Mouse (Mus musculus): Measurements from ENCODE around the gene Zfp109. TPM values are rescaled to one million over a fixed set of nuclear protein-coding genes. Genes with fewer than 3 reads are reported as not detected.
"Not testable (repeated sequence)": the region's sequence is repeated elsewhere in the genome, so short reads cannot be mapped to it uniquely, and the experiment has no call there.

The Zfp109 gene
- total RNA-seq (2021) = 1 to 10 TPM; 1.1 to 1.2 TPM

DNA sequence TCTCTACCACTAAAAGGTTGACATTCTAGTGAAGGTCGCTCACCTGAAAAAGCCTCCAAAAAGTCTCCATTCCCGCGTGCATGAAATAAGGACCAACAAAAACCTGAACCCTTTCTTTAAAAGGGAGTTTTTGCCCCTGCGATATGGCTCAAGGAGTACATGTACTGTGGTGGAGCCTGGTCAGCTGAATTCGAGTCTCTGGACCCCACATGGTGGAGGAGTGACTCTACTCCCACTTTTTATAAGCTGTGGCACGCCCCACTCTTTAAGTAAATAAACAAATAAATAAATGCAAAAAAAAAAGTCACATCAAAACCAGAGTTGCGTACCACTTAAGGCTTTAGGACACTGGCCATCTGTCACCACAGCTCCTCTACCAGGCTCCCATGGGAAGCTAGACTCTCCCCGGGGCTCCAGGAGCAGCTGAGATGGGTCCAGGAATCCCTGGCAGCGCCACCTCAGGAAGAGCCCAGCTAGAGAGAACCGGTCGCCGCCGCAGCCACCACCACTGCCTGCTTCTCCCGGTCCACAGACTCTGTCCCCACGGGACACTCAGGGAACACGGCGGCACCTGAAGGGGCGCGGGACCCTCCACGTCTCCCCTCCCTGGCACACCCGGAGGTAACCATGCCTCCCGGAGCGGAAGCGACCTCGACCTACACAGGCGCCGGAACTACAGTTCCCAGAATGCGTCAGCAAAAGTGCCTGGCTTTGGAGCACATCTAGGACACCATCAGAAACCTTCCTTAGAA is at the start of gene Zfp109:
Gene Zfp109 (minus strand): TSS at position 521 of the 752 bp plus-strand sequence.
- DNase-seq = peak; percentile 46

DNA sequence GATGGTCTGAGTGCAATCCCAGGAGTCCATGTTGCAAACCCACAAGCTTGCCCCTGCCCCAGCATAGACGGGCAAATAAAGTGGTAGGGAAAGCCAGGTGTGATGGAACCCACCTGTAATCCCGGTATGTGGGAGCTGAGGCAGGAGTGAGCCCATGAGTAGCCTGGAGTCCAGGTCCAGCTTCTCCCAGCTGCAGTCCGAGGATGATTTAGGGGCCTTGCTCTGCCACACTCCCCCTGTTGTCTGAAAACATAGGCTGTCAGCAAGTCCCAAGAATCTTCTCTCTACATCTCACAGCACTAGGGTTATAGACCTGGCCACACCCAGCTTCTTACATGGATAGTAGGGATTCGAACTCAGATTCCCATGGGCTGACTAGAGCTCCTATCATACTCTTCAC is 49.6 kb upstream of the Zfp109 start:
- no peak for DNase-seq

- no peak for DNase-seq
These were observed 48.7 kb upstream of the Zfp109 start for GRCm38 (mm10) chr7:24286090-24286489.

GRCm38 (mm10) chr7:24280858-24281145 is 43.4 kb upstream of the Zfp109 start:
- DNase-seq = no peak

- DNase-seq = no peak
These were observed 42.9 kb upstream of the Zfp109 start for GRCm38 (mm10) chr7:24280031-24280857.

DNA sequence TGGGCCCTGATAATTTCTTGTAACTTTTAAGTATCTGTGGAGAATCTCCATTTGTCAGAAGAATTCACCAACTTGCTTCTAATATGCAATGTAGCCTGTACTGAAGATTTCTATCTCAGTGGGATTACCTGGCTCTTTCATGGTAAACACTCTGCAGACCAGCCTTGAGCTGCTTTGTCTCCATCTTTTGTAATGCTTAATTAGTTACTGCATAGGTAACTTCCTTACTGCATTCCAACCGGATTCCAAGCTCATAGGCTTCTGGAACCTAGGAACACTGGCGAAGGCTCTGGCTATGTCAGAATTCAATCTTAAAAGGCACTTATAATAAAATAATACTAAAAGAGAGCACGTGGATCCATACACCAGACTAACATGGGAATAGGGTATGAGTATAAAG is 41.4 kb upstream of the Zfp109 start:
- not testable (repeated sequence) for DNase-seq

DNA sequence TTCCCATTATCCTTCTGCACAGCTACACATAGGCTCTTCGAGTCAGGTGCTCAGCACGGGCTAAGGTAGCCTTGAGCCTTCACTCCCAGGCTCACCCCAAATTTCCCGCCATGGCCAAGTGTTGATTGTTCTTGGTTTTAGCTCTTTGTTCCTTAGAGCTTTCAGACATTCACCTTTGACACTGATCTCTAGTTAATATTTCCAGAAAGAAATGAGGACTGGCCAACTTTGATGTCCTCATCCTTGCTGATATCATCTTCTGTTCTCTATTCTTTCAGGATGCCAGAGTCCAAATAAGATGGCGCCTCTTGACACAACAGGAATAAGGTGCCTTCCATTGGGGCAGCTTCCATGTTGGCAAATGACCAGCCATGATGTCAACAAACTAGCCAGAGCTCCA is 37.1 kb upstream of the Zfp109 start:
- no peak for DNase-seq

- no peak for DNase-seq
These were observed 33.8 kb upstream of the Zfp109 start for GRCm38 (mm10) chr7:24271191-24271590.

DNA sequence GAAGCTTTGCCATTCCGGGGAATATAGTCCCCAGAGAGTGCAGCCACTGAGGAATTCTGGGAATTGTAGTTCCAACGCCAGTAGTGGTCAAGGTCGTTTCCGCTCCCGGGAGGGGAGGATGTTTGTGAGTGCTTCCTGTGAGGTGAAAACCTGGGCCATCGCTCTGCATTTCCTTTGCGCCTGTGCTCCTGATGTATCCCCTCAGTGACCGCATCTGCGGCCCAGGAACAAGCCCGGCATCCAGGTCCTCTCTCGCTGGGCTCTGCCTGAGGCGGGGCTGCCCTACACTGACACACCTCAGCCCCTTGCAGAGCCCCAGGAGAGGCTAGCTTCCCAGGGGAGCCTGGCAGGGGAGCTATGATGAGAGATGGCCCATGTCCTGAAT is 32.9 kb upstream of the Zfp109 start, which contains the start of gene Zfp93:
Gene Zfp93 (plus strand): TSS at position 133 of the 385 bp plus-strand sequence.
- DNase-seq = peak; percentile 76

DNA sequence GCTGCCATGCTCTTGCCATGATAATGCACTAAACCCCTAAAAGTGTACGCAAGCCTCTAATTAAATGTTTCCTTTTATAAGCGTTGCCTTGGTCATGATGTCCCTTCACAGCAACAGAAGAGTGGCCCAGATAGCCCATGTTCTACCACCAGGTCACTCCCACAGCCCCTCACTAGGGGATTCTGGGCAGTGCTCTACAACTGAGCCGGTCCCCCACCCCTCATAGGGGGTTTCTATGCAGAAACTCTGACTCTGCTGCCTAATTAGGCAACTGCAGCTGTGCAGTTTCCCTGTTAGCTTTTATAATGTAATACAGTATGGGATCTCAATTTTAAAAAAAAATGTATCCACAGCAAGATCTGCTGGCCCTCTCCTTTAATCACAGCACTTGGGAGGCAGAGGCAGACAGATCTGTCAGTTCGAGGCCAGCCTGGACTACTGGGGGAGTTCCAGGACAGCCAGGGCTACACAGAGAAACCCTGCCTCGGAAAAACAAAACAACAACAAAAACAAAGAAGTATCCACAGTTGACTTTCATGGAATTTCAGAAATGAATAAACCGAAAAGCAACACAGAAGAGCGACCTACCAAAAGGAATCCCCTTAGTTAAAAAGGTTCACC is 32.4 kb upstream of the Zfp109 start:
- no peak for DNase-seq

- no peak for DNase-seq
These were observed 31.9 kb upstream of the Zfp109 start for GRCm38 (mm10) chr7:24269256-24269655.

- no peak for DNase-seq
These were observed 31.1 kb upstream of the Zfp109 start for GRCm38 (mm10) chr7:24268176-24269155.

- DNase-seq = no peak
These were observed 22.6 kb upstream of the Zfp109 start for GRCm38 (mm10) chr7:24260000-24260312.

DNA sequence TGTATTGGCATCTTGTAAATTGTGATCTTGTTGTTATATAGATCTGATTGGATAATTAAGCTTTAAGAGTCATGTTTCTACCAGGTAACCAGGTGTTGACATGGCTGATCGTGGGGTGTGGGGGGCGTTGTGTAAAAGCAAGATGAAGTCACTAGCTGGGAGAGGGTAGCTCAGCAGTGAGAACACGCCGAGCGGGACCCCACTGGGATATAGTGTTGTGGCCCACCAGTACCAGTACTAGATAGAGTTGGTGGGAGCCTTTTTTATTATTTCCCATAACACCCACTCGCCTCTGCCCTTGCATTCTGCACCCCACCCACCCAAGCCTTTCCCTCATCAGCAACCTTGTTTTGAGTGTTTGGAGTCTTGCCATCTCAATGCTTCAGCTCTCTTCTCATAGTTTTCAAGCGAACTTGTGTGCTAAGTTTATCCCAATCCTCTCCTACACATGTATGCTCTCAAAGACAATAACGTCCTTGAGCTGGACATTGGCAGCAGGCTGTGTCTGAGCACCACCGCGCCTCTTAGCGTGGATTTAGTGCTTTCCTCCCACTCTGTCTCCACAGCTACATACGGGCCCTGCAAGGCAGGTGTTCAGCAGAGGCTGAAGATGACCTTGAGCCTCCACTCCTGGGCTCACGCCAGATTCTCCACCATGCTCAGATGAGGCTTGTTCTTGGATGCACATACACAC is 22.1 kb upstream of the Zfp109 start:
- DNase-seq = no peak

GRCm38 (mm10) chr7:24254633-24255474 is 17.5 kb upstream of the Zfp109 start, which contains the start of gene Zfp108:
Gene Zfp108 (plus strand): TSS chr7:24254794.
- peak; percentile 80 for DNase-seq

DNA sequence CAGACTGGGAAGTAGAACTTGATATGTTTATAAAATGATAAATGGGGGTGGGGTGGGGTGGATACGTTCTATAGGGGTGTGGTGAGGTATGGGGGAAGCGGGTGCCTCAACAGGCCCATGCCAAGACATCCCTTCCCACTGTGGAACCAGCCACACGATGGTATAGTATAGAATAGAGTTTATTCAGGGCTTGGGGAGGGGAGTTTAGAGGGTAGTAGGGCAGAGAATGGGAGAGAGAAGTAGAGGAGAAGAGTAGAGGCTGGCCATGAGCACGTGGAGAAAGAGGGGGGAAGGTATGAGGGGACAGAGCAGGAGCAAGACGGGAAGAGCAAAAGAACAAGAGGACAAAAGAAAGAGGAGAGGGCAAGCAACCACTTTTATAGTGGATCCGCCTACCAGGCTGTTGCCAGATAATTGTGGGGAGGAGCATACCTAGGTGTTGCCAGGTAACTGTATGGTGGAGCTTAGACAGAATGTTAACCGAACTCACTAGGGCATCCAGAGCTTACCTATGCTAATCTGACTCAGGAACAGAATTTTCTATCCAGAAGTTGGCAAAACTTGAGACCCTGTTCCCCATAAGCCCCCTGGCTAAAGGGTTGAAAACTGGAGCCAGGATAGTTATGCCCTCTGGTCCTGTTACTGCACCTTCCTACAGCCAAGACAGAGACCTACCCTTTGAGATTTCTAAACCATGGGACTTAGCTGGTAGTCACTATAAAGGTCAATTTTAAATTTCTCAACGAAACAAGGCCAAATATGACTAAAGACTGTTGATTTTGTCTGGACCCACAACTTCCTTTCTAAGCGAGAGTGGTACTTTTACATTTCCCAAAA is 16.6 kb upstream of the Zfp109 start:
- no peak for DNase-seq

DNA sequence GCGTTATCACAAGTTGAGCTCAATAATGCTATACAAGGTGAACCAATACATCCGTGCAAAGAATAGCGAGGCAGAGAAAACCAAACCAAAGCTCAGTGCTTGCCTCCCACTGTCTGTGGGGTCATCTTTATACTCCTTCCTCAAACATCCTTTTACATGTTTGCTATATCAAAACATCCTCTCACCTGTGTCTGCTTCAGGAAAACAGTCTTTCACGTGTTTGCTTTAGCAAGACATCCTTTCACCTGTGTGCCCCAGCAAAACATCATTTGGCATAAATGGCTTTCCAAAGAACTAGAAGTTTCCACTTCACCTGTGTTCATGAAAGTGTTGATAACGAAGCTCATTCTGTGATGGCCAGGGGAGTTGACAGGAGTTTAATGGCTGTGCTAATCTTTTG is 26.0 kb downstream of the Zfp109 start, which contains the start of gene Zfp111:
Gene Zfp111 (minus strand): TSS at position 101 of the 400 bp plus-strand sequence.
- DNase-seq = no peak

- no peak for DNase-seq
These were observed 27.1 kb downstream of the Zfp109 start for GRCm38 (mm10) chr7:24210296-24210695.

DNA sequence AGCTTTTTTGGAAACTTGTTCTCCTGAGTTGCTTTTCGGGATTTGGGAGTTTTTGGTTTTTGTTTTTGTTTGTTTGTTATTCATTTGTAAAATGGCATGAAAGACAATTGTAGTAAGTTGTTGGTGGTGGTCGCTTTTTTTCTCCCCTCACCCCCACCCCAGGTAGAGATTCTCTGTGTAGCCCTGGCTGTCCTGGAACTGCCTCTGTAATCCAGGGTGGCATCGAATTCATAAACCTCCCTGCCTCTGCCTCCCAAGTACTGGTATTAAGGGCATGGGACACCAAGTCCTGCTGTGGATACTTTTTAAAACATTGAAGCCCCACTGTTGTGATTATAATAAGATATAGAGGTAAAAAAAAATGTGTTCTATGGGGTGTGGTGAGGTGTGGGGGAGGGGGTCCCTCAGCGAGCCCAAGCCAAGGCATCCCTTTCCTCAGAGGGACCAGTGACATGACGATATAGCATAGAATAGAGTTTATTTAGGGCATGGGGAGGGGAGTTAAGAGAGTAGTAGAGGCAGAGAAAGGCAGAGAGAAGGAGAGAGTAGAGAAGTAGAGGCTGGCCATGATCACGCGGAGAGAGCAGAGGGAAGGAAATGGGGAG is 29.0 kb downstream of the Zfp109 start:
- no peak for DNase-seq

Measured in heart, postnatal 4 days (tissue).